Comparison of ENCODE assay signal across 8 mouse cellular contexts in the genomic region with DNA sequence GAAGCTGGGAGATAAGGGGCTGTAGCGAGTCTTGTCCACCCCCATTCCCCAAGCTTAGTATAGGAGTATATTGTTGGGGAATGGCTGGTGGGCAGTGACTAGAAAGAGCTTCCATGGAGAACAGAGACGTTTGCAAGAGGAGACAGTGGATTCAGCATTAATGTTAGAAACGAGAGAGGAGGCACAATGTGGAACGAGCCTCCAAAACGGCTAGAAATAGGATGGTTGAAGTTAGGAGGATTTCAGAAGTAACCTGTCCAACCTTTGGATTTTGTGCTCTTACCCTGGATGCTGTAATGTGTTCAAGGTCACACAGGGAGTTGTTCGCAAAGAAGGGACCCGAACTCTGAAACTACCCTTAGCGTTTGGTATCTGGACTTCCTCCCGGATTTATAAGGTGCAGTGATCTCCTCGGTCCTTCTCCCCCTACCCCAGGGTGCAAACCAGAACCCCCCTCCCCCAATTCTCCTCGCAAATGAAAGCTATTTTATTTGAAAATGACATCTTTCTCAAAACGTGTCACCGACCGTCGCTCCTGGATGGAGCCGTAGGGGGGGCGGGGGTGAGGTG. TPM values are rescaled to one million over a fixed set of nuclear protein-coding genes. Genes with fewer than 3 reads are reported as not detected.
A peak's percentile ranks its signal among the peaks of the same experiment; 100 is the strongest.
DNase-seq lines count a peak whose midpoint lies in the region; ATAC-seq lines count a peak whose summit lies in the region.

No protein-coding gene starts in this region.

- no peak for ATAC-seq in lung, embryonic 15.5 days (ENCODE audit: borderline replicate concordance, extremely low read depth, low FRiP score, low TSS enrichment)
- ATAC-seq in embryonic facial prominence, embryonic 12.5 days (ENCODE audit: insufficient number of reproducible peaks, insufficient read depth, low FRiP score, low TSS enrichment) = no peak
- ATAC-seq in monocyte, adult 5-6 weeks (replicated peaks; ENCODE audit: insufficient number of reproducible peaks, low FRiP score, low TSS enrichment, poor library complexity, severe bottlenecking) = no peak
- ATAC-seq in inflammation-experienced regulatory T-cells, adult 6 months = no peak

- no peak for DNase-seq in lung, postnatal 36 days
- DNase-seq in induced T-regulatory cell, adult 2 months (ENCODE audit: low read depth) = peak; percentile 48
- DNase-seq in naive thymus-derived CD4-positive, alpha-beta T cell, adult 2 months (ENCODE audit: low read depth) = peak; percentile 46
- DNase-seq in layer of hippocampus, adult 9-10 months (ENCODE audit: low spot score) = no peak

- no peaks in the 10 kb centered on the region for H3K36me3 ChIP-seq in lung, embryonic 15.5 days
- H3K36me3 ChIP-seq in embryonic facial prominence, embryonic 12.5 days = no peaks in the 10 kb centered on the region

- H3K27ac ChIP-seq in lung, embryonic 15.5 days = peak overlapping the region; percentile 97
- peak overlapping the region; percentile 86 for H3K27ac ChIP-seq in embryonic facial prominence, embryonic 12.5 days

- WGBS in lung, embryonic 15.5 days = 1% methylated on average over 17 of the region's 17 CpGs
- WGBS in embryonic facial prominence, embryonic 12.5 days = under 1% methylated on average over 17 of the region's 17 CpGs

- no peaks in the 10 kb centered on the region for H3K27me3 ChIP-seq in lung, embryonic 15.5 days
- no peaks in the 10 kb centered on the region for H3K27me3 ChIP-seq in embryonic facial prominence, embryonic 12.5 days

- peak overlapping the region; percentile 94 for H3K9ac ChIP-seq in lung, embryonic 15.5 days
- H3K9ac ChIP-seq in embryonic facial prominence, embryonic 12.5 days = peak overlapping the region; percentile 88

- H3K4me2 ChIP-seq in lung, embryonic 15.5 days = peak overlapping the region; percentile 92
- H3K4me2 ChIP-seq in embryonic facial prominence, embryonic 12.5 days (replicated peaks) = peak overlapping the region; percentile 81

- H3K4me1 ChIP-seq in lung, embryonic 15.5 days = peaks cover 53% of the 10 kb centered on the region
- peaks cover 53% of the 10 kb centered on the region for H3K4me1 ChIP-seq in embryonic facial prominence, embryonic 12.5 days

- peak overlapping the region; percentile 93 for H3K4me3 ChIP-seq in lung, embryonic 15.5 days
- H3K4me3 ChIP-seq in embryonic facial prominence, embryonic 12.5 days = peak overlapping the region; percentile 69

- no peaks in the 10 kb centered on the region for H3K9me3 ChIP-seq in lung, embryonic 15.5 days
- H3K9me3 ChIP-seq in embryonic facial prominence, embryonic 12.5 days = no peaks in the 10 kb centered on the region

RNA-seq across cellular contexts. Expression of a gene that starts 0.7 kb away (rescaled TPM):
- polyA plus RNA-seq in lung, embryonic 15.5 days (2015; fragmentation: Nextera tagmentation; extraction: Ambion mirVana) = 35.6 and 35.8 TPM in 2 replicates
- polyA plus RNA-seq in embryonic facial prominence, embryonic 12.5 days (2016; fragmentation: Nextera tagmentation; extraction: Ambion mirVana) = 29.1 and 34.3 TPM in 2 replicates
- total RNA-seq in monocyte, adult 5-6 weeks (2017) = 3.4 to 5.4 TPM (median 4.3 TPM) in 3 replicates
- polyA plus RNA-seq in inflammation-experienced regulatory T-cells, adult 6 months (2017; shearing (Covaris generic)) = 1 to 10 TPM; 1.3 to 6.3 (median 5.2) TPM

RNA-seq across cellular contexts. Expression of a gene that starts 11.9 kb away (rescaled TPM):
- 51.9 and 53.0 TPM in 2 replicates for polyA plus RNA-seq in lung, embryonic 15.5 days (2015; fragmentation: Nextera tagmentation; extraction: Ambion mirVana)
- 70.4 and 73.6 TPM in 2 replicates for polyA plus RNA-seq in embryonic facial prominence, embryonic 12.5 days (2016; fragmentation: Nextera tagmentation; extraction: Ambion mirVana)
- total RNA-seq in monocyte, adult 5-6 weeks (2017) = 10.9 to 25.7 TPM (median 22.4 TPM) in 3 replicates
- polyA plus RNA-seq in inflammation-experienced regulatory T-cells, adult 6 months (2017; shearing (Covaris generic)) = 10 to 100 TPM; 23.8 to 32.5 (median 28.3) TPM

RNA-seq across cellular contexts. Expression of a gene that starts 34.0 kb away (rescaled TPM):
- 1.0 and 1.5 TPM in 2 replicates for polyA plus RNA-seq in lung, embryonic 15.5 days (2015; fragmentation: Nextera tagmentation; extraction: Ambion mirVana)
- polyA plus RNA-seq in embryonic facial prominence, embryonic 12.5 days (2016; fragmentation: Nextera tagmentation; extraction: Ambion mirVana) = 1.6 and 1.7 TPM in 2 replicates
- total RNA-seq in monocyte, adult 5-6 weeks (2017) = 0.68 to 4.7 TPM (median 1.9 TPM) in 3 replicates
- 1 to 10 TPM; 6.5 to 8.4 (median 7.3) TPM for polyA plus RNA-seq in inflammation-experienced regulatory T-cells, adult 6 months (2017; shearing (Covaris generic))

RNA-seq across cellular contexts. Expression of a gene that starts 40.1 kb away (rescaled TPM):
- polyA plus RNA-seq in lung, embryonic 15.5 days (2015; fragmentation: Nextera tagmentation; extraction: Ambion mirVana) = not detected in 2 replicates
- polyA plus RNA-seq in embryonic facial prominence, embryonic 12.5 days (2016; fragmentation: Nextera tagmentation; extraction: Ambion mirVana) = not detected in 2 replicates
- total RNA-seq in monocyte, adult 5-6 weeks (2017) = not detected in 3 replicates
- polyA plus RNA-seq in inflammation-experienced regulatory T-cells, adult 6 months (2017; shearing (Covaris generic)) = not detected

RNA-seq across cellular contexts. Expression of a gene that starts 54.2 kb away (rescaled TPM):
- polyA plus RNA-seq in lung, embryonic 15.5 days (2015; fragmentation: Nextera tagmentation; extraction: Ambion mirVana) = 21.1 and 21.2 TPM in 2 replicates
- polyA plus RNA-seq in embryonic facial prominence, embryonic 12.5 days (2016; fragmentation: Nextera tagmentation; extraction: Ambion mirVana) = 35.2 and 35.6 TPM in 2 replicates
- 108 to 125 TPM (median 112 TPM) in 3 replicates for total RNA-seq in monocyte, adult 5-6 weeks (2017)
- 10 to 100 TPM; 16.7 to 26.3 (median 20.4) TPM for polyA plus RNA-seq in inflammation-experienced regulatory T-cells, adult 6 months (2017; shearing (Covaris generic))

Comparison
In these comparisons a context has a peak if more than half of its experiments do, and no peak if none do; other contexts are left out.
1. DNase-seq: peak in induced T-regulatory cell, adult 2 months (single experiment) and naive thymus-derived CD4-positive, alpha-beta T cell, adult 2 months (single experiment); none in lung, postnatal 36 days (single experiment) and layer of hippocampus, adult 9-10 months (single experiment).